Mouse (Mus musculus): Measurements from ENCODE around the gene Rbm38.

The Rbm38 gene

DNA sequence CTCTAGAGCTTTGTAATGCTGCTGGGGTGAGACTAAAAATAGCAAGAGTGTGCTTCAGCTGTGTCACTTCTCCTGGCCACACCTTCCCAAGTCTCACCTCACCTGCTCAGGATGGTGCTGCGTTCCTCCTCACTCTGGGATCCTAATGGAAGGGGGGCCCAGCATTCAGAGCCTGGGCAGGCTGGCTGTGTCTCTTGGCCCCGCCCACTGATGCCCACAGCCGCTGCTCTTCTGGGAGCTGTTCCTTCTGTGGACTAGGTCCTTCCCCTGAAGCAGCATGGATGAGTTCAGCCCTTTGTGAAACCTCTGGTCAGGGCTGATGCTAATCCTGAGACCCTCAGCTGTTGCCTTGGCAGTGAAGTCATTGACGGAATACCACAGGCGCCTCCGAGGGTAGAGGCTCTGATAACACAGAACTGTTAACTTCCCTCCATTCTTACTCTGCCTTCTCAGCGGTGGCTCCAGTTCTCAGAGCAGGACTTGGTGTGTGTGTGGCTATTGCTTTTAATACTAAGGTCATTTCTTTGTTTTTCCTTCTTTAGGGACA, 5.5 kb upstream of the Rbm38 start:
- no peak for DNase-seq (ENCODE audit: low spot score in 2 of 2)

DNA sequence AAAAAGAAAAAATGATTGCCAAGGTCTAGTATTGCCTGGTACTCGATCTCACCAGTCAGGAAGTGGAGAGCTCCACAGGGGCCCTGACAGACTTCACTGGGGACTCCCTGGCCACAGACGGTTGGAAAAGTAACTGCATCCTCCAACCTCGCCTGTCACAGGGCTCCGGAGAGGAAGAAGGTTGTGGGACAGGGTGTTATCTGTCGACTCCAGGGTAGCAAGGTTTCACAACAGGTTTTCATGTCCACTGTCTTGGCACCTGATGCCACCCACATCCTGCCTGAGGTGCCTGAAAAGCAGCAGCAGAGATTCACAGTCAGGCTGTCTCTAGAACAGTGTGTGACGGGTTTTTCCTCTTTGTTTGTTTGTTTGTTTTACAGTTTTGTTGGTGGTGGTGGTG, 2.4 kb upstream of the Rbm38 start:
- DNase-seq (ENCODE audit: low spot score in 2 of 2) = no peak

GRCm38 (mm10) chr2:173018618-173019017, 1.7 kb upstream of the Rbm38 start:
- no peak for DNase-seq (ENCODE audit: low spot score in 2 of 2)

DNA sequence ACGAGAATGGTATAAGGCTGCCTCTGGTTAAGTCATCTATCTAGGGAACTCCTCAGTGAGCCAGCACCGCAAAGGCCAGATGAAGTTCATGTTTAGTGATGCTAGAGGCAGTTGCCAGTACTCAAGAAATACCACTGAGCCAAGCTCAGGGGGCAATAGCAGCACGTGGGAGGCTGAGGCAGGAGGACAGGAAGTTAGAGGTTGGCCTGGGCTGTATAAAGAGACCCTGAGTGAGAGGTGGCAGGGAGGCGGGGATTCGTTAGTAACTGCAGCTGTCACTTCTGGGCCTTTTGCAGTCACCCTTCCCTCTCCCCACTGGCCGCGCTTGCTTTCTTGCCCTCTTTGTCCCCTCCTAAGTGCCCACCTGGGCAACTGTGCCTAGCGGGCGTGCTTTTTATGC, 976 bp upstream of the Rbm38 start:
- no peak for DNase-seq (ENCODE audit: low spot score in 2 of 2)

DNA sequence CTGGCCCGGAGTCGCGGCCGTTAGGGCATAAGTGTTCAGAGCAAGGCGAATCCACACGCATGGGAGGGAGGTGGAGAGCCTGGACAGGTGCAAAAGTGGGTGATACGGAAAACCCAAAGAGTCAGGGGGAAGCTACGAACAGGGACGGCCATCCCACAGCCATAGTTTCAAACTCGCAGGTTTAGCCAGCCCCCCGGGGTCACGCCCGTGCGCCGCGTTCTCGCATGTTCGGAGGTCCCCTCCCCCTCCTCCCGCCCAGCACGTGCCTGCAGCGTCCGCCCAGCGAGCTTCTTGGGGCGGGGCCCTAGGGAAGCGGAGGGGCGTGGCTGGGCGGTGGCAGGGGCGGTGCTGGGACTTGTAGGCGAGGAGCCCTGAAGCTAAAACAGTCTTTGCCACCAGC, 508 bp upstream of the Rbm38 start:
- DNase-seq (ENCODE audit: low spot score in 2 of 2) = peak; percentile 88 to 89

DNA sequence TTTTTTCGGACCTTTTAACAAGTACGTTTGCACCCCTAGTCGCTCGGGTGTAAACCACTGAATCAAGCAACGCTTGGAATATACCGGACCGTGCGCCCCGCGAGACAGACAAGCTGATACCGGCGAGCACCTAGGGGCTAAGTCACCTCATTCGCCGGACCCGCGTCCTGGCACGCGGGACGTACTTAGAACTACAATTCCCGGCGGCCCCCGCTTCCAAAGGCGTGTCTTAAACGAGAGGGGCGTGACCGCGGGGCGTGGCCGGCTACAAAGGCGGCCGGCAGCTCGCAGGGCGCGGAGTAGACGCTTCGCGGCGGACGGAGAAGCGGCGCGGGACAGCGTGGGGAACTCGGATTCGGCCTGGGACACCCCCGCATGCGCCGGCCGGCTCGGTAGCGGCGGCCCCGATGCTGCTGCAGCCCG, 1.3 kb downstream of the Rbm38 start:
- DNase-seq (ENCODE audit: low spot score in 2 of 2) = peak; percentile 94 to 96

DNA sequence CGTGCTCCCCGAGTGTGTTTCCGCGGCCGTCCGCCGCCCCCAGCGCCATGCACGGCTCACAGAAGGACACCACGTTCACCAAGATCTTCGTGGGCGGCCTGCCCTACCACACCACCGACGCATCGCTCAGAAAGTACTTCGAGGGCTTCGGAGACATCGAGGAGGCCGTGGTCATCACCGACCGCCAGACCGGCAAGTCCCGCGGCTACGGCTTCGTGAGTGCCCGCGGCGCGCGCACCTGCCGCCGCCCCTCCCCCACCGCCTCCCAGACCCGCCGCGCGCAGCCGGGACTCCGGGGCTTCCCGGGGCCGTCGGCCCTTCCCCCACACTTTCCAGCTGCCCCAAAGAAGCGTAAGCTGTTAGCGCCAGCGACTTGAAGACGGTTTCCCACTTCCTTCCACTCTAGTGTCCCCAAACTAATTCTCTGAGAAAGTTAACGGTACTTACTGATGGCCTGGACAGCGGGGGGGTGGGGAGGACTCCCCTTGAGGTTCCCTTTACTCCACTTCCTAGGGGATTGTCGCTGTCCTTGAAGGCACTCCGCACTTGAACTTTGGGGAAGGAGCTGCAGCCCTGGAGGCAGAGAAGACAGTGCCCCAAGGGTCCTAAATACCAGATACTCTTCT, 1.9 kb downstream of the Rbm38 start:
- DNase-seq (ENCODE audit: low spot score in 2 of 2) = no peak

DNA sequence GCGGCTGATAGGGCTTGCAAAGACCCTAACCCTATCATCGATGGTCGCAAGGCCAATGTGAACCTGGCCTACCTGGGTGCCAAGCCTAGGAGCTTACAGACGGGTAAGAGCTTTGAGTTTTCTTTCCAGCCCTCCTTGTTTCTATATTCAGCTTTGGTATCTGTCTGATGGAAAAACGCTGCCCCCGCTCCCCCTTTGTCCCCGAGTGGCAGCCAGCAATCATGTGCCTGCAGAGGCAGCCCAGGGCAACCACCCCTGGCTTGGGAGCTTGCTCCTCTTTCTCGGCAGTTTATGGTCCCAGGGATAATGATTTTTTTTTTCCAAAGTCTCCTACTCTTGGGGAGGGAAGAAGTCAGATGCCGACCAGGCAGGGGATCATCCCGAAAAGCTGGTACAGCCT, 2.5 kb downstream of the Rbm38 start:
- DNase-seq (ENCODE audit: low spot score in 2 of 2) = no peak

GRCm38 (mm10) chr2:173023371-173023851, 3.1 kb downstream of the Rbm38 start:
- no peak for DNase-seq (ENCODE audit: low spot score in 2 of 2)

DNA sequence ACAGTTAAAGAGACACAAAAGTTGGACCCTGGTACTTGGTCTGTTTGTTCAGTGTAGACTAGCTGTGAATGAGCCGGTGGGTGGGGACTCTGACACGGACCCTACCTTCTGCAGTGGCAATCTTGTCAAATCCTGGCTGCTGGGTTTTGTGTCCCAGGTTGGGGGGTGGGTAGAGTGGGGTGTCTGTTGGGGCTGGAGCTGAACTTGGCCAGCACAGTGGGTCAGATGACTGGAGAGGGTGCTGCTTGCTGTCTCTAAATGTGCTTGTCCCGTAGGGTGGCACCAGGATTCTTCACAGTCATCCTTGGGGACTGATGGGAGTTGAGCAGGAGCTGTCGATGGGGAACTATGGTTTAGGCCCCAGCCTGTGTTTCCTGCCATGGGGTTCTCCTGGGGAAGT, 3.7 kb downstream of the Rbm38 start:
- DNase-seq (ENCODE audit: low spot score in 2 of 2) = no peak

DNA sequence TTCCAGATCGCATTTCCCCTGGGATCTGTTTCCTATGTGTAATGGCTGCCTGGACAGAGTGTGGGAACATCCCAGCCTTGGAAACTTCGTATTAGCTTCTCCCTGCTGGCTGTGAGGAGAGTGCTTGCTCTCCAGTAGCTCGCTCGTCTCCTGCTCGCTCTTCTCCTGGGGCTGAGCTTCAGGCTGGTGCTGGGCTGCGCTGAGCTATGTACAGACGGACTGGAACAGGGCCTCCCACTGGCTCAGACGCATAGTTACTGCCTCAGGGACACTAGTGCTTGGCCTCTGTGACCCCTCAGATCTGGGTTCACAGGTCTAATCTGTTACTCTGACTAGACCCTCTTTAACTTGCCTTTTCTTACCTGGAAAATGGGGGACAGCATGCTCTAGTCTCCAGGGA, 4.1 kb downstream of the Rbm38 start:
- no peak for DNase-seq (ENCODE audit: low spot score in 2 of 2)

GRCm38 (mm10) chr2:173024938-173025337, 4.6 kb downstream of the Rbm38 start:
- peak in 1 of 2 experiments; percentile 58 for DNase-seq (ENCODE audit: low spot score in 2 of 2)

DNA sequence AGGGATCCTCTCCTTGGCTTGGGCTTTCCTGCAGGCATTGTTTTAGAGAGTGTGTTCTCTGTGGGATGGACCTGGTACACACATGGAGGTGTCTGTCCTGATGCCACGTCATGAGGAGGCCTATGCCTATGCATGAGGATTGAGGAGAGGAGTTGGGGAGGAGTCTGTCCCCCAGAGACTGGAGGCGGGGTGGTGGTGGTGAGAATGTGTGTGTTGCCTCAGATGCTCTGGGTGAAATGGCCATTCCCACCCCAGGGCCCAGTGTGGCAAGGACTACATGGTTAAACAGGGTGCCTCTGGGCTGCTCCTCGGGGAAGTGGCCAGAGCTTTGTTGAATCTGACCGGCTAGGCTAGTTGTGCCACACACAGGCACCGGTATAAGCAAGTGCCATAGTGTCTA, 6.0 kb downstream of the Rbm38 start:
- DNase-seq (ENCODE audit: low spot score in 2 of 2) = no peak

GRCm38 (mm10) chr2:173026688-173027131, 6.4 kb downstream of the Rbm38 start:
- no peak for DNase-seq (ENCODE audit: low spot score in 2 of 2)

DNA sequence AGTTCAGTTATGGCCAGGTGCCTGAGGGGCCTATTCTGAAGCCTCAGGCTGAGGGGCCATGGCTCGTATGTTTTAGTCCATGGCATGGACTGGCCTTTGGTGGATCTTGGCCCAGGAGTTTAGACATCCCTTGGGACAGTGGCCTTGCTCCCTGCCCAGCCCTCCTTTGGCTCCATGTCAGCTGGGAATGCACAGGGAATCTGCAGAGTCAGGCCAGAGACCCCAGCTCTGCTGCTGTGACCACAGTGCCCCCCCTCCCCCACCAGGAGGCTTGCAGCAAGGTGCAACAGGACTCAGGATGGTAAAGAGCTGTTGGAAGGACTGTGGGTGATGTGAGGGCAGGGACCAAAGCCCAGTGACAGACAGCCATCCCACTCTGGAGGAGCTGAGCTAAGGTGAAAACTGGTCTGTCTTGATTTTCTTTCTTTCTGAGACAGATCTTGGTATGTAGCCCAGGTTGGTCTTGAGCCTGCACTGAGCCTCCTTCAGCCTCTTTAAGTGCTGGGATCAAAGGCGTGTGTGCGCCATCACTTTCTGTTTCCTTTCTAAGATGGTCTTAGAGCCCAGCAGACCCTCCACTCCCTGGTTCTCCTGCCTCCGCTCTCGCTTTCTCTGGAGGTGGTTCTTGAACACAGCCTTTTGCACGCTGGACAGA, 7.0 kb downstream of the Rbm38 start:
- no peak for DNase-seq (ENCODE audit: low spot score in 2 of 2)

DNA sequence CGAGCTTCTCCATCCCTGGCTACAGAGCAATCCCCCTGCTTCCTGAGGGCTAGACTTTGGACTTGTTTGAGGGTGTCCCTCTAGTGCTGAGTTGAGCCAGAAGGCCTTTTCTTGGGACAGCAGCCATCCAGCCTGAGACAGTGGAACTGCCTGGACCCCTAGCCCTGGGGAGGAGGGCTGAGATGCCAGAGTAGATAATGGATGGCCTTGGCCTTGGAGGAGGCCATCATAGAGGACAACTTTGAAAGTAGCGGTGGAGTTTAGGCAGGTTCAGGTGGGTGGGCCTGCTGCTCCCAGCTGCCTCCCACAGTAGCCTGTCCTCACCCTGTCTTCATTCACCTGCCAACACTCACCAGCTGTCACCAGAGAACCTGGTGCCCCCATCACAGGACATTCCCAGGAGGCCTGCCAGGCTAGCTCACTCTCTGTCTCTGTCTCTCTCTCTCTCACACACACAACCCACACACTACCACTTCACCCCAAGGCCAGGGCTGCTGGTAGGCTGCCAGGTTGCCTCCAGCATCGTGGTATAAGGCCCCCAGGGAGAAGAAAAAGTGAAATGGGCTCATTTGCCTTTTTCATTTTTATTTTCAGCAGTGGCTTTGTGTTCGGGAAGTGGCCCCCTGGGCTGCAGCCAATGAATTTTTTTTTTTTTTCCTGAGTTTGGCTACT, 7.7 kb downstream of the Rbm38 start:
- no peak for DNase-seq (ENCODE audit: low spot score in 2 of 2)

GRCm38 (mm10) chr2:173028508-173029031, 8.3 kb downstream of the Rbm38 start:
- DNase-seq (ENCODE audit: low spot score in 2 of 2) = no peak

DNA sequence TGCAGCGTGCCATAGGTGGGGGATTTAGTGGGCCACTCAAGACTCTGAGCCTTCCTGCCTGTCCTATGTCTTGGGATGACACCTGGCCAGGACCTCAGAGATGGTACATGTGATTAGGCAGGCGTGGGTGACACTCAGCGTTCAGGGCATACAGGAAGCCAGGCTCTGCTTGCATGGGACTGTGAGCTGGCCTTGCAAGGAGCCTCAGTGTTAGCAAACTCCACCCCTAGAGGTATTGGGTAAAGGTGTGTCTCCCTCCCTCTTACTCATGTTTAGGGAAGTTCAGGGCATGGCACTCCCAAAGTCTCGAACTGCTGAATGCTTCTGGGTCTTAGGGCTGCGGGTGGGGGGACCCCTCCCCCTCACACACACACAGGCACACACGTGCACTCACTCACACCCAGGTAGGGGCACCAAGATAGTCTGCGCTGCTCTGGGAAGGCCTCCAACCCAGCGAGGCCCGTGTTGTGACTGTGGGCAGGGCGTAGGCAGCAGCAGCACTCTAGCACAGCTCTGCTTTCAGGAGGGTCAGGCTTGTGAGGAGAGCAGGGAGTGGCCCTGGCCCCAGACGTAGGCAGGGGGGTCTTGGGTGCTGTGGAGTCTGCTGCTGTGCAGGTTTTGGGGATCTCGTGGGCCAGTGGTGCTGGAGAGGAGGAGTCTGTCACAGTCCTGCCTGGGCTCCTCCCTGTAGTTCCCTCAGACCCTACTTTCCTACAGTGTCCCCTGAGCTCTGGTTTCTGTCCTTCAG, 10.5 kb downstream of the Rbm38 start:
- DNase-seq (ENCODE audit: low spot score in 2 of 2) = no peak

DNA sequence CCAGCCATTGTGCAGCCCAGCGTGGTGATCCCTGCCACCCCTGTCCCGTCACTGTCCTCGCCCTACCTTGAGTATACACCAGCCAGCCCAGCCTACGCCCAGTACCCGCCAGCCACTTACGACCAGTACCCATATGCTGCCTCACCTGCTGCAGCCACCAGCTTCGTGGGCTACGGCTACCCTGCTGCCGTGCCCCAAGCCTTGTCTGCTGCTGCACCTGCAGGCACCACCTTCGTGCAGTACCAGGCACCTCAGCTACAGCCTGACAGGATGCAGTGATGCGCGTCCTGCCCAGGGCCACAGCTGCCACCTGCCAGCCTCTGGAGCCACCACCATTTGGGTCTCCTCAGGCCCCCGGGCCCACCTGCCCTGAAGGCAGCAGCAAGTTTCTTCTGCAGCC, 13.2 kb downstream of the Rbm38 start:
- DNase-seq (ENCODE audit: low spot score in 2 of 2) = no peak

- DNase-seq (ENCODE audit: low spot score in 2 of 2) = no peak
Observed at GRCm38 (mm10) chr2:173034998-173035397, 14.7 kb downstream of the Rbm38 start.

GRCm38 (mm10) chr2:173035653-173036052, 15.4 kb downstream of the Rbm38 start:
- DNase-seq (ENCODE audit: low spot score in 2 of 2) = no peak

DNA sequence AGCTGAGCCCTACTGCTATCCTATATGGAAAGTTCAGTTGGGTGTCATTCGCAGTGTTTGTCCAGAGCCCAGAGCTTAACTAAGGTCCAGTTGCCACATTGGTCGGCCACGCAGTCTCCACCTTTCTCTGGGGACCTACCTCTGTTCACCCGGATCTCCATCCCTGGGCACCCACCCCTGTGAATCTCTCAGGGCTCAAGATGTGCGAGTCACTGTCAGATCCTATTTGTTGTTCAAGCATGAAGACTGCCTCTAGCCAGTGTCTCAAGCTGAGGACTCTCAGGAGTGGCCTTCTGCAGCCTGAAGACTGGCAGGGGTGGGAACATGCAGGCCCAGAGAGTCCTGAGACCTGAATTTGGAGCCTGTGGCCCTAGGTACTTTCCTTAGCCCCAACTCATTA, 15.8 kb downstream of the Rbm38 start:
- DNase-seq (ENCODE audit: low spot score in 2 of 2) = no peak
